ENCODE assay signal across 11 mouse cellular contexts in genomic region chr7:46201649-46202048, GRCm38 (mm10). TPM values are rescaled to one million over a fixed set of nuclear protein-coding genes. Genes with fewer than 3 reads are reported as not detected.
A peak's percentile ranks its signal among the peaks of the same experiment; 100 is the strongest.
DNase-seq lines count a peak whose midpoint lies in the region; ATAC-seq and TF ChIP-seq lines count a peak whose summit lies in the region.
"Had no signal": no experiment of that assay in that cellular context is flagged by ENCODE, and none has a peak within 500 bp of the region (broad histone marks: within the 10 kb centered on the region; RNA-seq: fewer than 3 reads in every experiment).

No protein-coding gene starts in this region.

- no peaks in the 10 kb centered on the region for H3K9me3 ChIP-seq in hindbrain, embryonic 10.5 days
- H3K9me3 ChIP-seq in hindbrain, postnatal 0 days (ENCODE audit: low read length): no peaks in the 10 kb centered on the region
- no peaks in the 10 kb centered on the region for H3K9me3 ChIP-seq in hindbrain, embryonic 13.5 days
- no peaks in the 10 kb centered on the region for H3K9me3 ChIP-seq in midbrain, postnatal 0 days (ENCODE audit: low read length)

- no peak overlapping the region for H3K9ac ChIP-seq in hindbrain, postnatal 0 days (replicated peaks; ENCODE audit: low read length)
- no peak overlapping the region for H3K9ac ChIP-seq in hindbrain, embryonic 13.5 days
- H3K9ac ChIP-seq in midbrain, postnatal 0 days (replicated peaks; ENCODE audit: low read length, poor library complexity, severe bottlenecking): no peak overlapping the region

- WGBS in hindbrain, embryonic 10.5 days: 15% methylated on average over 14 of the region's 14 CpGs
- 26% methylated on average over 14 of the region's 14 CpGs for WGBS in hindbrain, postnatal 0 days
- WGBS in hindbrain, embryonic 13.5 days: 17% methylated on average over 13 of the region's 14 CpGs
- WGBS in midbrain, postnatal 0 days: 15% methylated on average over 14 of the region's 14 CpGs

- no peak; the same call in 1 of the 2 replicates for TF ChIP-seq CTCF in hindbrain, postnatal 0 days (IDR thresholded peaks at IDR 0.05; ENCODE audit: low read depth)
- TF ChIP-seq CTCF in midbrain, postnatal 0 days (IDR thresholded peaks at IDR 0.05): no peak

- H3K4me3 ChIP-seq in hindbrain, embryonic 10.5 days: peak overlapping the region; percentile 30; the same call in 1 of the 2 replicates
- no peak overlapping the region for H3K4me3 ChIP-seq in hindbrain, postnatal 0 days (ENCODE audit: low read length)
- H3K4me3 ChIP-seq in hindbrain, embryonic 13.5 days: no peak overlapping the region
- no peak overlapping the region for H3K4me3 ChIP-seq in midbrain, postnatal 0 days (ENCODE audit: low read depth, low read length)

- no peak overlapping the region for H3K4me2 ChIP-seq in hindbrain, postnatal 0 days (ENCODE audit: low read depth, low read length)
- 0 out of 2 replicates have a peak overlapping the region, but pooled peaks have one; percentile 10 for H3K4me2 ChIP-seq in hindbrain, embryonic 13.5 days
- H3K4me2 ChIP-seq in midbrain, postnatal 0 days (ENCODE audit: low read depth, low read length, poor library complexity, severe bottlenecking): no peak overlapping the region

- intact Hi-C loops in left cerebral cortex, postnatal 10 days (cut with DNase I): no loop called here
- intact Hi-C loops in gastrocnemius, postnatal 36 days (cut with DNase I): no loop called here

- DNase-seq in hindbrain, embryonic 10.5 days (ENCODE audit: low spot score): peak; percentile 71
- DNase-seq in hindbrain, postnatal 0 days (ENCODE audit: low spot score): no peak
- peak; percentile 74 for DNase-seq in embryo, embryonic 11 days
- DNase-seq in midbrain, postnatal 0 days (ENCODE audit: low spot score): no peak
- no peak for DNase-seq in left cerebral cortex, postnatal 10 days (ENCODE audit: extremely low spot score in 1 of 2, low spot score in 2 of 2)
- DNase-seq in gastrocnemius, postnatal 36 days: no peak
- no peak for DNase-seq in c-Kit-positive CD71-positive TER-119-positive erythroid progenitor cells, embryonic 14.5 days (ENCODE audit: low spot score)
- DNase-seq: B cell, adult 2 months; cerebellum, postnatal 10 days; lung, postnatal 14 days had no signal

- H3K27me3 ChIP-seq in hindbrain, embryonic 10.5 days (ENCODE audit: insufficient read depth, poor library complexity, severe bottlenecking): peaks cover 9% of the 10 kb centered on the region; the same call in 1 of the 2 replicates
- H3K27me3 ChIP-seq in hindbrain, postnatal 0 days (ENCODE audit: insufficient read depth, low read length): no peaks in the 10 kb centered on the region
- 0 out of 2 replicates have a peak, but pooled peaks cover 9% of the 10 kb centered on the region for H3K27me3 ChIP-seq in hindbrain, embryonic 13.5 days
- H3K27me3 ChIP-seq in midbrain, postnatal 0 days (ENCODE audit: insufficient read depth, low read length): no peaks in the 10 kb centered on the region

- peak overlapping the region; percentile 85 for H3K27ac ChIP-seq in hindbrain, embryonic 10.5 days
- H3K27ac ChIP-seq in hindbrain, postnatal 0 days: no peak overlapping the region
- no peak overlapping the region for H3K27ac ChIP-seq in hindbrain, embryonic 13.5 days
- no peak overlapping the region for H3K27ac ChIP-seq in midbrain, postnatal 0 days (ENCODE audit: low read depth, low read length)

- peaks cover 29% of the 10 kb centered on the region for H3K4me1 ChIP-seq in hindbrain, embryonic 10.5 days (replicated peaks)
- H3K4me1 ChIP-seq in hindbrain, postnatal 0 days (ENCODE audit: insufficient read depth, low read length): no peaks in the 10 kb centered on the region
- H3K4me1 ChIP-seq in hindbrain, embryonic 13.5 days (replicated peaks): peaks cover 12% of the 10 kb centered on the region
- H3K4me1 ChIP-seq in midbrain, postnatal 0 days (ENCODE audit: insufficient read depth, low read length): no peaks in the 10 kb centered on the region

- no peaks in the 10 kb centered on the region for H3K36me3 ChIP-seq in hindbrain, embryonic 10.5 days
- H3K36me3 ChIP-seq in hindbrain, postnatal 0 days (ENCODE audit: insufficient read depth, low read length): no peaks in the 10 kb centered on the region
- no peaks in the 10 kb centered on the region for H3K36me3 ChIP-seq in hindbrain, embryonic 13.5 days
- H3K36me3 ChIP-seq in midbrain, postnatal 0 days (ENCODE audit: insufficient read depth, low read length): no peaks in the 10 kb centered on the region

- ATAC-seq in hindbrain, postnatal 0 days: no peak; the same call in 1 of the 2 replicates
- peak; percentile 11; the same call in 1 of the 2 replicates for ATAC-seq in hindbrain, embryonic 13.5 days (ENCODE audit: low FRiP score)
- ATAC-seq in midbrain, postnatal 0 days (ENCODE audit: low FRiP score): peak; percentile 14; the same call in 1 of the 2 replicates

RNA-seq across cellular contexts. Expression of gene Abcc8, which starts 21.8 kb away (rescaled TPM):
- polyA plus RNA-seq in hindbrain, embryonic 10.5 days (2016; fragmentation: Nextera tagmentation; extraction: Ambion mirVana): 1.2 and 1.8 TPM in 2 replicates
- 21.7 and 29.8 TPM in 2 replicates for total RNA-seq in hindbrain, postnatal 0 days (2014; rRNA removed)
- polyA plus RNA-seq in hindbrain, postnatal 0 days (2015; fragmentation: Nextera tagmentation; extraction: Ambion mirVana): 10.1 and 11.2 TPM in 2 replicates
- 6.2 and 7.1 TPM in 2 replicates for polyA plus RNA-seq in hindbrain, embryonic 13.5 days (2015; fragmentation: Nextera tagmentation; extraction: Ambion mirVana)
- 13.1 and 18.7 TPM in 2 replicates for total RNA-seq in midbrain, postnatal 0 days (2014; rRNA removed)
- polyA plus RNA-seq in midbrain, postnatal 0 days (2015; fragmentation: Nextera tagmentation; extraction: Ambion mirVana): 7.2 and 9.6 TPM in 2 replicates
- 10 to 100 TPM; 28.8 to 31.1 TPM for total RNA-seq in left cerebral cortex, postnatal 10 days (2021)
- 1 to 10 TPM; 3.2 to 6.2 TPM for total RNA-seq in gastrocnemius, postnatal 36 days (2021)

RNA-seq across cellular contexts. Expression of gene Ush1c, which starts 36.7 kb away (rescaled TPM):
- polyA plus RNA-seq in hindbrain, embryonic 10.5 days (2016; fragmentation: Nextera tagmentation; extraction: Ambion mirVana): 3.3 and 4.7 TPM in 2 replicates
- 1.7 TPM in 1 of 2 replicates, not detected in the other for total RNA-seq in hindbrain, postnatal 0 days (2014; rRNA removed)
- 1.5 and 1.6 TPM in 2 replicates for polyA plus RNA-seq in hindbrain, postnatal 0 days (2015; fragmentation: Nextera tagmentation; extraction: Ambion mirVana)
- 1.7 and 2.4 TPM in 2 replicates for polyA plus RNA-seq in hindbrain, embryonic 13.5 days (2015; fragmentation: Nextera tagmentation; extraction: Ambion mirVana)
- 0.44 and 0.85 TPM in 2 replicates for total RNA-seq in midbrain, postnatal 0 days (2014; rRNA removed)
- 1.7 and 1.8 TPM in 2 replicates for polyA plus RNA-seq in midbrain, postnatal 0 days (2015; fragmentation: Nextera tagmentation; extraction: Ambion mirVana)
- total RNA-seq in left cerebral cortex, postnatal 10 days (2021): under 1 TPM in 1 of 2 experiments, not detected in 1; 0.16 TPM
- total RNA-seq in gastrocnemius, postnatal 36 days (2021): 1 to 10 TPM; 5.3 to 9.1 TPM

RNA-seq across cellular contexts. Expression of gene Otog, which starts 39.1 kb away (rescaled TPM):
- 0.31 and 1.7 TPM in 2 replicates for polyA plus RNA-seq in hindbrain, embryonic 10.5 days (2016; fragmentation: Nextera tagmentation; extraction: Ambion mirVana)
- under 0.01 TPM in 1 of 2 replicates, not detected in the other for total RNA-seq in hindbrain, postnatal 0 days (2014; rRNA removed)
- 0.04 TPM in 1 of 2 replicates, not detected in the other for polyA plus RNA-seq in hindbrain, postnatal 0 days (2015; fragmentation: Nextera tagmentation; extraction: Ambion mirVana)
- 0.19 and 0.34 TPM in 2 replicates for polyA plus RNA-seq in hindbrain, embryonic 13.5 days (2015; fragmentation: Nextera tagmentation; extraction: Ambion mirVana)
- total RNA-seq in midbrain, postnatal 0 days (2014; rRNA removed): 0.11 and 0.28 TPM in 2 replicates
- polyA plus RNA-seq in midbrain, postnatal 0 days (2015; fragmentation: Nextera tagmentation; extraction: Ambion mirVana): 0.01 and 0.07 TPM in 2 replicates
- total RNA-seq in left cerebral cortex, postnatal 10 days (2021): under 1 TPM; 0.26 to 0.34 TPM
- total RNA-seq in gastrocnemius, postnatal 36 days (2021): under 1 TPM; 0.15 to 0.89 TPM

Comparison
In these comparisons a context has a peak if more than half of its experiments do, and no peak if none do; other contexts are left out.
1. DNase-seq: peak in hindbrain, embryonic 10.5 days (single experiment) and embryo, embryonic 11 days (single experiment); none in hindbrain, postnatal 0 days (single experiment), midbrain, postnatal 0 days (single experiment), left cerebral cortex, postnatal 10 days (0 of 2), gastrocnemius, postnatal 36 days (0 of 2) and c-Kit-positive CD71-positive TER-119-positive erythroid progenitor cells, embryonic 14.5 days (single experiment).